Mouse (Mus musculus): Measurements from ENCODE around the gene Upp2. TPM values are rescaled to one million over a fixed set of nuclear protein-coding genes. Genes with fewer than 3 reads are reported as not detected.

Gene Upp2
- polyA plus RNA-seq, 1 experiment from 2014 or later: 3.0 TPM

GRCm38 (mm10) chr2:58629440-58629839 lies 62.3 kb downstream of the Upp2 start:
- peaks cover 62% of the 10 kb centered on the region for H3K27me3 ChIP-seq (ENCODE audit: low read depth, poor library complexity, severe bottlenecking)
- no peak for DNase-seq (ENCODE audit: low spot score)
- no peak overlapping the region for H3K27ac ChIP-seq (replicated peaks)
- 52% methylated on average over 7 of the region's 7 CpGs for WGBS
- no peaks in the 10 kb centered on the region for H3K9me3 ChIP-seq (replicated peaks)
- H3K4me1 ChIP-seq: peaks cover 44% of the 10 kb centered on the region
- no peaks in the 10 kb centered on the region for H3K36me3 ChIP-seq
- H3K4me3 ChIP-seq: no peak overlapping the region

DNA sequence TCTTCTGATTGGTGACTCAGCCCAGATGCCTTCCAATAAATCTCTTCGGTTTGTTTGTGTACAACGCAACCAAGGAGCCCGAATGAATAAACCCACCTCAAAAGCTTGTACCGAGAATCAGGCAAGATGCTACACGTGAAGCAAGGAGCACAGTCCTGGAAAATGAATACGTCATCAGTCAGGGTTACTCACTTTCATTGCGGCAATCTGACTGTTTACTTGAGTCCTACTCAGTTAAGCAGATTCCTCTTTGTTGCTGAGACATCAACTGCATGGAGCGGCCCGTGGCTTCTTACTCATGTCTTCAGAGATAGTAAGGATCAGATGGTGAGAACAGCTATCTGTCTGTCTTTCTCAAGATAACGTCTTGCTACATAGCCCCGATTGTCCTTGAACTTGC lies 66.7 kb downstream of the Upp2 start:
- 91% methylated on average over 11 of the region's 11 CpGs for WGBS
- H3K4me3 ChIP-seq: no peak overlapping the region
- H3K27ac ChIP-seq (replicated peaks): no peak overlapping the region
- no peaks in the 10 kb centered on the region for H3K36me3 ChIP-seq
- no peaks in the 10 kb centered on the region for H3K9me3 ChIP-seq (replicated peaks)
- peaks cover 7% of the 10 kb centered on the region; the same call in 1 of the 2 replicates for H3K4me1 ChIP-seq
- H3K27me3 ChIP-seq (ENCODE audit: low read depth, poor library complexity, severe bottlenecking): peaks cover 34% of the 10 kb centered on the region; the same call in 1 of the 2 replicates
- DNase-seq (ENCODE audit: low spot score): no peak

DNA sequence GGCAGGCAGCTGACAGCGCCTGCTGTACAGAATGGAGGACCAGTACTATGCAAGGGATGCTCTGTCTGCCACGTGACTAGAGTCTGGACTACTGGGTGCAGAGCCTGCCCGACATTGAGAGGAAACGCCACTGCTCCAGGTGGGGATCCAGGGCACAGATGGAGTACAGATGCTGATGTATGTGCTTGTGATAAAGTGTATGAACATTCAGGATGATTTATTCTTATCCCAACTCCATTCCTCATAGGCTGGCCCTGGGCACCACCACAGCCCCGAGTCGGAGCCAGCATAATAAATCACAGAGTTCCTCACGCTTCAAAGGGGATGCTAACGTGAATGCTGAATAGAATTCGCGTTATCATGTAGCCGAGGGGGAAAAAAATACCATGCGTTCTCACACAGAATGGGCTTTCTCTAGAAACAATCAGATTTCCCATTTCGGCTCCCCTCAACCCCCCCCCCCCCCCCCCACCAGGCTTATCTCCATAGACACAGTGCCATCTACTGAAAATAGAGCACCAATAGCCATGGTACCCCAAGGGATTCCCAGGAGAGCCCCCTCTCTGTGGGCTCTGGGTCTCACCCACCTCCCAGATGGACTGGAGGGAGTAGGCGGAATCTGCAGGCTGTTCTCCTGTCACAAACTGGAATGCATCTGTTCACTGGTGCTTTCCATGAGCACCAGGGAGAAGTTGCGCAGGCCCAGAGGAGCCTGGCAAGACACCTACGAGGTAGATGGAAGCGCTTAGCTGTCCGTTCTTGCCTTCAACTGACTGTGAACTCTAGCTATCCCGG lies 74.9 kb downstream of the Upp2 start:
- DNase-seq (ENCODE audit: low spot score): no peak
- Histone ChIP-seq H3K4me1 (peaks cover 8% of the 10 kb centered on the region; the same call in 1 of the 2 replicates), H3K27ac (replicated peaks) (no peak overlapping the region)

DNA sequence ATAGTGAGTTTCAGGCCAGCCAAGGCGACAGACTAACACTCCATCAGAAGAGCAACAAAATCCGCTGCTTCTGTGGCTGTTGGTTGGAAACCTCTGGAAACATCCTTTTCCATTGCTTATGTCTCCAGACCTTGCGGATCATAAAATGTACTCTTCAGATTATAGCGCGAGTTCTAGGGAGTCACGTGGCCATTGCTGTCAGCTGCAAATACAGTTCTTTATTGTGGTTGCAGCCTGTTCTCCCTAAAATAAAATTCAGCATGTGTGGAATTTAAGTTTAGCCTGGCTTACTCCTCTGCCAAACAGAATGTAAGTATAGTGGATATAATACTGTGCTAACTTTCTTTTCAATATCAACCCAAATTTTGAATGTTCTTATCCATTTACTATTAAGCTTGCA lies 78.6 kb downstream of the Upp2 start:
- Histone ChIP-seq H3K27me3 (ENCODE audit: low read depth, poor library complexity, severe bottlenecking) (no peaks in the 10 kb centered on the region), H3K4me3 (no peak overlapping the region), H3K4me1 (peaks cover 8% of the 10 kb centered on the region; the same call in 1 of the 2 replicates), H3K27ac (replicated peaks) (no peak overlapping the region), H3K36me3 (no peaks in the 10 kb centered on the region), H3K9me3 (replicated peaks) (no peaks in the 10 kb centered on the region)
- DNase-seq (ENCODE audit: low spot score): no peak
- WGBS: 92% methylated on average over 6 of the region's 6 CpGs

More for the DNA sequence above, 74.9 kb downstream of the Upp2 start:
- H3K36me3 ChIP-seq: no peaks in the 10 kb centered on the region
- WGBS: 88% methylated on average over 19 of the region's 19 CpGs
- H3K4me3 ChIP-seq: no peak overlapping the region
- no peaks in the 10 kb centered on the region for H3K27me3 ChIP-seq (ENCODE audit: low read depth, poor library complexity, severe bottlenecking)
- no peaks in the 10 kb centered on the region for H3K9me3 ChIP-seq (replicated peaks)

DNA sequence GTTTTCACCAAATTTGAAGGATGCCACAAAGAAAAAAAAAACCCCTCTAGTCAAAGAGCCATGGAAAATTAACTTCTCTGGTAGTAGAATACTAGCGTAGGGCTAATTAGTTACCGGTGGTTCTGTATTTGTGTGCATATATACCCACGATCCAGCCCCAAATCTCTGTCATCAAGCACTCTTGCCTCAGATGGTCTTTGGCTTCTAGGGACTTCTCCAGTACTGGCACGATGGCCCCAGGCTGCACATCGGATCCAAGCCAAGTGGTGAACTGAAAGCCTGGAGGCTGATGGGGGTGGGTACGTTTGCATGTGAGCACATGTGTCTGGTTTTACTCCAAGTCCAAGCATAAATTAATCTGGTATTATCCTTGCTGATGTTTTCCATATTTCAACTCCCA lies 88.1 kb downstream of the Upp2 start:
- WGBS: 97% methylated on average over 6 of the region's 6 CpGs
- 0 out of 2 replicates have a peak, but pooled peaks cover 8% of the 10 kb centered on the region for H3K27me3 ChIP-seq (ENCODE audit: low read depth, poor library complexity, severe bottlenecking)
- H3K4me1 ChIP-seq: peaks cover 4% of the 10 kb centered on the region; the same call in 1 of the 2 replicates
- H3K27ac ChIP-seq (replicated peaks): no peak overlapping the region
- 0 out of 2 replicates have a peak, but pooled peaks cover 5% of the 10 kb centered on the region for H3K9me3 ChIP-seq (replicated peaks)
- no peak overlapping the region for H3K4me3 ChIP-seq
- no peaks in the 10 kb centered on the region for H3K36me3 ChIP-seq
- no peak for DNase-seq (ENCODE audit: low spot score)

DNA sequence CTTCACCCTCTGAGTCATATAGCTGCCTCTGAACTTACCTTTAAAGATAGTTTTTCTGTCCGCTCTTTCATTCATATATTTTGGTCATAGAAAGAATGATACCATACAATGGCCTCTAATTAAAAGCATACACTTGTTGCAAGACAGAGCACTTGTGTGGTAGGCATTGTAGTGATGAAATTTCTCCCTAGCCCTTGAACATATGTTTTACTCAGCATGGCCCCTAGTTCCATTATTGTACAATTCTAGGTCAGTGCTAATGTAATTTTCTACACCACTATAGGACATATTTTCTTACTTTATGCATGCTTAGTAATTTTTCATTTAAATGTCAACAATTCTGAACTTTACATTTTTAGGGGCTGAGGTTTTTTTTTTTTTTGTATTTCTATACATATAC lies 89.9 kb downstream of the Upp2 start:
- Histone ChIP-seq H3K9me3 (replicated peaks) (0 out of 2 replicates have a peak, but pooled peaks cover 5% of the 10 kb centered on the region), H3K27me3 (ENCODE audit: low read depth, poor library complexity, severe bottlenecking) (0 out of 2 replicates have a peak, but pooled peaks cover 8% of the 10 kb centered on the region), H3K4me3 (no peak overlapping the region), H3K4me1 (peaks cover 20% of the 10 kb centered on the region), H3K27ac (replicated peaks) (no peak overlapping the region), H3K36me3 (no peaks in the 10 kb centered on the region)
- DNase-seq (ENCODE audit: low spot score): no peak
- WGBS: 92% methylated on average over 1 of the region's 1 CpGs

GRCm38 (mm10) chr2:58657855-58658254 lies 90.8 kb downstream of the Upp2 start:
- 94% methylated on average over 10 of the region's 10 CpGs for WGBS
- H3K4me1 ChIP-seq: peaks cover 29% of the 10 kb centered on the region
- H3K4me3 ChIP-seq: no peak overlapping the region
- 0 out of 2 replicates have a peak, but pooled peaks cover 5% of the 10 kb centered on the region for H3K9me3 ChIP-seq (replicated peaks)
- no peak for DNase-seq (ENCODE audit: low spot score)
- H3K27ac ChIP-seq (replicated peaks): no peak overlapping the region
- H3K36me3 ChIP-seq: no peaks in the 10 kb centered on the region
- H3K27me3 ChIP-seq (ENCODE audit: low read depth, poor library complexity, severe bottlenecking): 0 out of 2 replicates have a peak, but pooled peaks cover 8% of the 10 kb centered on the region

DNA sequence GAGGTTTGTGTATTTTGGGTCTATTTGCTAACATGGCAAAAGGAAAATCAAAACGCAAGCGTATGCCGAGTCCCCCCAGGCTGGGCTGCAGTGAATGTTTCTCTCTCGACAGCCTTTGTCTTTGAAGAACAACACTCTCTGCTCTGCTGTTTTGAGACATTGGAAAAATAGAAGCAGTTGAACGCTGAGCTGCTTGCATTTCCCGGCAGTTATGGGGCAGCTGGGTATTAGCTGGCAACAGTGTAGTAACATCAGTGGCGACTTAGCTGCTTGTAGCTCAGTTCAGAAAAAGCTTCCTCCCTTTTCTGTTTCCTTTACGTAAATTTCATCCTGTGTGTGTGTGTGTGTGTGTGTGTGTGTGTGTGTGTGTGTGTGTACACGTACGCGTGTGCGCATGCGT lies 93.5 kb downstream of the Upp2 start:
- Histone ChIP-seq H3K36me3 (no peaks in the 10 kb centered on the region), H3K4me1 (peaks cover 36% of the 10 kb centered on the region), H3K4me3 (no peak overlapping the region), H3K27me3 (ENCODE audit: low read depth, poor library complexity, severe bottlenecking) (0 out of 2 replicates have a peak, but pooled peaks cover 8% of the 10 kb centered on the region), H3K27ac (replicated peaks) (no peak overlapping the region), H3K9me3 (replicated peaks) (0 out of 2 replicates have a peak, but pooled peaks cover 5% of the 10 kb centered on the region)
- no peak for DNase-seq (ENCODE audit: low spot score)
- 68% methylated on average over 13 of the region's 13 CpGs for WGBS

- 81% methylated on average over 5 of the region's 5 CpGs for WGBS
These were observed 94.0 kb downstream of the Upp2 start for GRCm38 (mm10) chr2:58661116-58661515.

DNA sequence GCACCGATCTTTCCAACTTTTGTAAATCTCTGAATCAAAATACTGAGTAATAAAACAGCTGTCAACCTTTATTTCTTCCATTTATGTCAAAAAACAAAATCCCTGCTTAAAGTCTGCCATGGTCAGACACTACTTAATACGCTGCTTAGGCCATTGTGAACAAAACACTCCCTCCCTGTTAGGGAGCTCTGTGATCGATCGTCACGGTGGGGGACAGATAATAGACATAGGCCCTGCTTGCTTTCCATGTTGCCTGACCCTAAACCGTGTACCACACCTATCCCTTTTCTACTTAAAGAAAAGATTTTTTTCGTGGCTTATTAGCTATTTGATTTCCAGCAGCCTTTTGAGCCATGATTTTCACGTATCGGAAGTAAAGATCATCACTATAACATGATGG lies 95.6 kb downstream of the Upp2 start:
- Histone ChIP-seq H3K27ac (replicated peaks) (no peak overlapping the region), H3K4me3 (no peak overlapping the region), H3K9me3 (replicated peaks) (0 out of 2 replicates have a peak, but pooled peaks cover 4% of the 10 kb centered on the region), H3K27me3 (ENCODE audit: low read depth, poor library complexity, severe bottlenecking) (0 out of 2 replicates have a peak, but pooled peaks cover 8% of the 10 kb centered on the region), H3K4me1 (peaks cover 36% of the 10 kb centered on the region), H3K36me3 (no peaks in the 10 kb centered on the region)
- no peak for DNase-seq (ENCODE audit: low spot score)
- WGBS: 59% methylated on average over 9 of the region's 9 CpGs

More at GRCm38 (mm10) chr2:58661116-58661515, 94.0 kb downstream of the Upp2 start:
- Histone ChIP-seq H3K4me3 (no peak overlapping the region), H3K9me3 (replicated peaks) (0 out of 2 replicates have a peak, but pooled peaks cover 5% of the 10 kb centered on the region), H3K27ac (replicated peaks) (no peak overlapping the region), H3K4me1 (peaks cover 36% of the 10 kb centered on the region), H3K36me3 (no peaks in the 10 kb centered on the region), H3K27me3 (ENCODE audit: low read depth, poor library complexity, severe bottlenecking) (0 out of 2 replicates have a peak, but pooled peaks cover 8% of the 10 kb centered on the region)
- no peak for DNase-seq (ENCODE audit: low spot score)

- peaks cover 36% of the 10 kb centered on the region for H3K4me1 ChIP-seq
- no peak overlapping the region for H3K4me3 ChIP-seq
- no peak overlapping the region for H3K27ac ChIP-seq (replicated peaks)
- 0 out of 2 replicates have a peak, but pooled peaks cover 8% of the 10 kb centered on the region for H3K27me3 ChIP-seq (ENCODE audit: low read depth, poor library complexity, severe bottlenecking)
- WGBS: 65% methylated on average over 7 of the region's 7 CpGs
- H3K9me3 ChIP-seq (replicated peaks): no peaks in the 10 kb centered on the region
- H3K36me3 ChIP-seq: no peaks in the 10 kb centered on the region
- no peak for DNase-seq (ENCODE audit: low spot score)
These were observed 96.5 kb downstream of the Upp2 start for GRCm38 (mm10) chr2:58663404-58664120.

DNA sequence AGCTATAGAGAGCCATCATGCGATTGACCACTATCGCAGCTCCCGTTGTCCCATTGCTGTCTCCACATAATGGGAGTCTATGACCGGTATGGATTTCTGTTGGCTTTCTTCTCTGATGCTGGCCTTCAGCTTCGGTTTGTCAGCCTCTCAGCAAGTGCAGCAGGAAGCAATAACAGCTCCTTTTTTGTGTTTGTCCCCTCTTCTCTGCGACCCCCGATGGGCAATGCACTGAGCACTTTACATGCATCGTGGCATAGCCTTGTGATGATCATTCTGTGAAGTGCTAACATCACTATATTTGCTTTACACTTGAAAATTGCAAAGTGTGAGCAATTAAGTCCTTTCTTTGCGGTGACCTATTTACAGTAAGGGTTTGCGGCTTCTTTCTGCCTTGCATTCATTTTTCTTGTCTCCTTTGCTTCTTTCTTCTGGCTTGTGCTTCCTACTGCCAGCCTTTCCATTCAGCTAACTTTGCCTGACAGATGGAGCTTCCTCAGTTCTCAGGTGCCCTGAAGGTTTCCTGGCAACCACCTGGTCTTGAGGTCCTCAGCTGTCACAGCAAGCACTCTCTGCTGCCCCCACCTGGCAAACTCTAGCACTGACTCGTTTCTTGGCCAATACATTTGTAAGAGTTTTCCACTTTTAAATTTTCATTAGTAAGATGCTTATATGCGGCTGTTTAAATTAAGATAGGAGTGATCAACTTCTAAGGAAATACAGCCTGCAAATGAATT lies 98.2 kb downstream of the Upp2 start:
- no peaks in the 10 kb centered on the region for H3K36me3 ChIP-seq
- no peaks in the 10 kb centered on the region for H3K27me3 ChIP-seq (ENCODE audit: low read depth, poor library complexity, severe bottlenecking)
- H3K9me3 ChIP-seq (replicated peaks): no peaks in the 10 kb centered on the region
- peaks cover 31% of the 10 kb centered on the region for H3K4me1 ChIP-seq
- no peak overlapping the region for H3K27ac ChIP-seq (replicated peaks)
- no peak overlapping the region for H3K4me3 ChIP-seq
- peak; percentile 62 for DNase-seq (ENCODE audit: low spot score)
- 85% methylated on average over 12 of the region's 12 CpGs for WGBS
